Mouse (Mus musculus): Measurements from ENCODE around the gene Tmem242. TPM values are rescaled to one million over a fixed set of nuclear protein-coding genes. Genes with fewer than 3 reads are reported as not detected.

Tmem242 gene
- polyA plus RNA-seq, 1 experiment from 2014 or later = 114 TPM

DNA sequence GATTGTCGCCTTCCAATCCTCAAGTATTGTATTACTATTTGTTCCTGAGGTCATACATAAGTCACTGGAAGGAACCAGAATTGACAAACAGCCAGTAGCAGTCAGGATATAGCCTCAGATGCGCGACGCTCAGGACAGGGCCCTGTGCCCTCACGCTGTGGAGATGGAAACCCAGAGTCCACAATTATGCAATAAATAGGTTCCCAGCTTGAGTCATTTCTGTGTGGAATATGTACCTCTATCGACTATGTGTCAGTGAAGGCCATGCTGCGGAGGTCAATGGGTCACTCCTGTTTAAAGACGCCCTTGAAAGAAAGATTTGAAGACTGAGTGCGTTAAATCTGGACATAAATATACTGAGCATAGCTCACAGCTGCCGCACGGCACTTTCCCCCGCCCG is 26.7 kb downstream of the Tmem242 start:
- no peak overlapping the region for H3K9ac ChIP-seq
- ATAC-seq (ENCODE audit: low FRiP score) = no peak
- no peak overlapping the region for H3K27ac ChIP-seq
- no peaks in the 10 kb centered on the region for H3K4me1 ChIP-seq
- WGBS = 90% methylated on average over 13 of the region's 13 CpGs
- no peaks in the 10 kb centered on the region for H3K9me3 ChIP-seq
- no peak overlapping the region for H3K4me2 ChIP-seq
- peaks cover 17% of the 10 kb centered on the region for H3K36me3 ChIP-seq (replicated peaks)
- H3K27me3 ChIP-seq = no peaks in the 10 kb centered on the region
- H3K4me3 ChIP-seq (replicated peaks) = no peak overlapping the region

DNA sequence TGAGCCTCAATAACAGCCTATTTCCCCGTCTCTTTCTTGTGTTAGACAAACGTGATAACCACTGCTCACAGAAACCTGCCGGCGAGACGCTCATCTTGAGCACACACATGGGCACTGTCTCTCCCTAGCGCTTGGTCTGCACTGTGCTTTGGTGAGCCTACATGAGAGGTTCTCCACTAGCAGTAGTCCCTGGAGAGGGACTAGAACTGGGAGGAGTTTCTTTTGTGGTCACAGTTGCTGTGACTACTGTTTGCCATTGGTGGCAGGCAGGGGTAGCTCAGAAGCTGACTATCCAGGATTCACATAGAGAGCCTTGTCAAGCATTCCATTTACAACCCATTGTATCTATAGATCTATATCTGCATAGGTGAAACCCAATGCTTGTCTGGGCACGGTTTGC is 27.3 kb downstream of the Tmem242 start:
- ATAC-seq (ENCODE audit: low FRiP score) = no peak
- WGBS = 91% methylated on average over 7 of the region's 7 CpGs
- H3K36me3 ChIP-seq (replicated peaks) = peaks cover 11% of the 10 kb centered on the region

DNA sequence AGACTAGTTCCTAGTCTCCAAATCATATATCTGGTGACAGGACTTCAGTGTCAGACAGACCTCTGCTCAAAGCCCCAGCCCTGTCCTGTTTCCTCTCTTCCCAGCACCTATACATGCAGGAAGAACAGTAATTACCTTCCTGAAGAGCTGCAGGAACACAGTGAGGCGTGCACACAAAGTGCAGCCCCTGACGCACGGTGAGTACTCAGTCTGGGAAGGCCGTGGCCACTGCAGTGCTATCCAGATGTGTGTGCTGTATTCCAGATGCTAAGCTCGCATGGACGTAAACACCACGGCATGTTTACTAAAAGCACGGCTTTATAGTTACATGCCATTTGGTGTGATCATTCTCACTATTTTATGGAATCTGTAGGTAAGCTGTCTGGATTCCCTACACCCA is 27.8 kb downstream of the Tmem242 start:
- no peak overlapping the region for H3K27ac ChIP-seq
- H3K27me3 ChIP-seq = no peaks in the 10 kb centered on the region
- H3K9me3 ChIP-seq = no peaks in the 10 kb centered on the region
- no peak overlapping the region for H3K9ac ChIP-seq
- ATAC-seq (ENCODE audit: low FRiP score) = no peak
- 95% methylated on average over 8 of the region's 8 CpGs for WGBS
- peaks cover 10% of the 10 kb centered on the region for H3K36me3 ChIP-seq (replicated peaks)
- no peak overlapping the region for H3K4me2 ChIP-seq
- H3K4me3 ChIP-seq (replicated peaks) = no peak overlapping the region
- H3K4me1 ChIP-seq = no peaks in the 10 kb centered on the region

More for the DNA sequence above, 27.3 kb downstream of the Tmem242 start:
- H3K9me3 ChIP-seq = no peaks in the 10 kb centered on the region
- no peak overlapping the region for H3K27ac ChIP-seq
- no peak overlapping the region for H3K4me3 ChIP-seq (replicated peaks)
- no peak overlapping the region for H3K9ac ChIP-seq
- H3K4me1 ChIP-seq = no peaks in the 10 kb centered on the region
- H3K4me2 ChIP-seq = no peak overlapping the region
- H3K27me3 ChIP-seq = no peaks in the 10 kb centered on the region

DNA sequence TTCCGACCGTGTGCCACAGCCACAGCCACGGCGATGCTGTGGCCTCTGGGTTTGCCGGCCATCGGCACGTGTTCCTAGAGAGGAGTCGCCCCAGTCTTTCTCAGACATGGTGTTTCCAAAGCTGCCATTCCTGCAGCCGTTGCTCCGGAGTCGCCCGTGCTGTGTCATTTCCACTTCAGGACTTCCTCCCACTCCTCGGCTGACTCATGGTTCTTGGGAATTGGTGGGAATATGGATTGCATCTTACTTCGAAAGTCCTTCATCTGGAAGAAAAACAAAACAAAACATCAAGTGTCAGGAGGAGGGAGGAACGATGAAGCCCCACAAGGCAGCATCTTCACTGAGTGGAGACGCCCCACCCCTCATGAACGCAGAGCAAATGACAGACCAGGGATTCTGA is 28.9 kb downstream of the Tmem242 start:
- Histone ChIP-seq H3K4me1 (0 out of 2 replicates have a peak, but pooled peaks cover 4% of the 10 kb centered on the region), H3K4me3 (replicated peaks) (no peak overlapping the region), H3K9me3 (no peaks in the 10 kb centered on the region), H3K9ac (no peak overlapping the region), H3K27me3 (no peaks in the 10 kb centered on the region), H3K36me3 (replicated peaks) (peaks cover 10% of the 10 kb centered on the region), H3K27ac (no peak overlapping the region), H3K4me2 (no peak overlapping the region)
- no peak for ATAC-seq (ENCODE audit: low FRiP score)
- WGBS = 93% methylated on average over 17 of the region's 17 CpGs

DNA sequence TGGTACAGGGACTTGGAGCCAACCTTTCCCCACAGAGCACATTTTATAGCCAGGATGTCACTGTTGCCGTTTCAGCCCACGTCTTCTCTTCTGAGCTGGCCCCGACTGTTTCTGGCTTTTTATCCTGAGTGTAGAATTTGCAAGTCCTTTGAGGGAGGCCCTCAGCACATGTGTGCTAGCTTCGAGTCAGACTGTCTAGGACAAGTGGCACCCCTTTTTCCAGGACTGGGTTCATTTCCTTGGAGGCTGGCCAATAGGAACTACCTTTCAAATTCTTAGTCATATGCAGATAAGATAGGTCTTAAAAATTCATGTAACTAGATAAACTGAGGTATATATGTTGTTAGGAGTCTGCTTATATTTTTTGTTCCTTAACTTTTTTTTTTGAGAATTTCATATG is 29.7 kb downstream of the Tmem242 start:
- no peak overlapping the region for H3K4me3 ChIP-seq (replicated peaks)
- 0 out of 2 replicates have a peak, but pooled peaks cover 4% of the 10 kb centered on the region for H3K4me1 ChIP-seq
- peaks cover 5% of the 10 kb centered on the region for H3K27me3 ChIP-seq
- peaks cover 10% of the 10 kb centered on the region for H3K36me3 ChIP-seq (replicated peaks)
- H3K4me2 ChIP-seq = no peak overlapping the region
- H3K27ac ChIP-seq = no peak overlapping the region
- H3K9me3 ChIP-seq = no peaks in the 10 kb centered on the region
- 85% methylated on average over 4 of the region's 4 CpGs for WGBS
- H3K9ac ChIP-seq = no peak overlapping the region
- ATAC-seq (ENCODE audit: low FRiP score) = no peak

DNA sequence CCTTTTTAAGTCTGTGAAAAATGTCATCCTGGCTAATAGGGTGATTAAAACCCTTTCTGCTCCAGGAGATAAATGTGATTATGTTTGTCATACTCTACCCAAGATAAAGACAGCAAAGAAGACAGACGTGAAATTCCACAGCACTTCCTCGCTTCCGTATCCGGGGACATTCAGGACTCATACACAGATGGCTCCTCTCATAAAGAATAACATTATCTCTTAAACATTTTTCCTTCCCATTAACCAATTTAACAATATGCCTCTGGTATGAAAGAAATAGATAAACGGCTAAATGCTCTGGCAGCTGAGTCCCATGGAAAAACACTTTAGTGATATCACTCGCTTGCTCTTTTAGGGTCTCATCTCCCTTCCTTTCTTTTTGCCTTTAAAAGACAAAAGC is 33.0 kb downstream of the Tmem242 start:
- WGBS = 78% methylated on average over 6 of the region's 6 CpGs

DNA sequence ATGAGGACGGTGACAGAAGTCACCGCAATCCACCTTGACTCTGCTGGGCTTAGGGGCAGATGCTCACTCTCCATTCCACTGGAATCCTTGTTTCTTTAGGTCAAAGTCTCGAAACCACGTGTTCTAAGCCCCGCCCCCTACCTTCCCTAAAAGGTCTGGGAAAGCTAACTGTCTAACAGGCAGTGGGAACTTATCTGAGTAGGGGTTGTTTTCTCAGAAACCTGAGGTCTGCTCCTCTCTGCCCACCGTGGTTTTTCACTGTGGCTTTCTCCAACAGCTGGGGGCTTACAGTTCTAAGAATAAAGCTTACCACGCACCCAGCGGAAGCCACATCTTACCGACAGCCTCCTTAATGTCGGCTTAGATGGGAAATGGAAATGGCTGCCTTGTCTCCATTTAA is 33.5 kb downstream of the Tmem242 start:
- H3K27me3 ChIP-seq = peaks cover 33% of the 10 kb centered on the region
- no peak overlapping the region for H3K27ac ChIP-seq
- no peak overlapping the region for H3K9ac ChIP-seq
- 40% methylated on average over 10 of the region's 10 CpGs for WGBS
- peaks cover 10% of the 10 kb centered on the region for H3K36me3 ChIP-seq (replicated peaks)
- H3K9me3 ChIP-seq = no peaks in the 10 kb centered on the region
- H3K4me1 ChIP-seq = peaks cover 18% of the 10 kb centered on the region
- ATAC-seq (ENCODE audit: low FRiP score) = no peak
- no peak overlapping the region for H3K4me3 ChIP-seq (replicated peaks)
- no peak overlapping the region for H3K4me2 ChIP-seq

More for the DNA sequence above, 33.0 kb downstream of the Tmem242 start:
- Histone ChIP-seq H3K36me3 (replicated peaks) (peaks cover 10% of the 10 kb centered on the region), H3K9ac (no peak overlapping the region), H3K27ac (no peak overlapping the region), H3K4me3 (replicated peaks) (no peak overlapping the region), H3K9me3 (no peaks in the 10 kb centered on the region), H3K27me3 (peaks cover 33% of the 10 kb centered on the region), H3K4me2 (no peak overlapping the region), H3K4me1 (peaks cover 14% of the 10 kb centered on the region)
- ATAC-seq (ENCODE audit: low FRiP score) = no peak

DNA sequence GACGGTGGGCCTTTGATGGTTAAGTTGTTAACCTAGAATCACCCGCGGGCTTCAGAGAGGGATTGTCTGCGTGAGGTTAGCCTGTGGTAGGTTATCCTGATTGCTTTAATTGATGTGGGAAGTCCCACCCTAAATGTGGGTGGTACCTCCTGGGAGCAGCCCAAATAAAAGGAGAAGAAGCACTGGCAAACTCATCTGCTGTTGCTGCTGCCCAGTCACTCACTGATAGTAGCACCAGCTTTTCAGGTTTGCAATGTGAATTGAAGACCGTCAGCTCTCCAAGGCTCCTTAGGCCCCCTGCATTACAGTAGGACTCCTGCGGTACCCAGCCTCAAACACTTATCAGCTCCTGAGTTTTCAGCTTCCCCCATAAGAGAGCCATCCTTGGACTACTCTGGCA is 36.2 kb downstream of the Tmem242 start:
- Histone ChIP-seq H3K36me3 (replicated peaks) (no peaks in the 10 kb centered on the region), H3K27me3 (peaks cover 41% of the 10 kb centered on the region), H3K4me2 (no peak overlapping the region), H3K9me3 (no peaks in the 10 kb centered on the region), H3K4me3 (replicated peaks) (no peak overlapping the region), H3K9ac (no peak overlapping the region), H3K4me1 (peaks cover 18% of the 10 kb centered on the region), H3K27ac (no peak overlapping the region)
- WGBS = 76% methylated on average over 6 of the region's 6 CpGs
- ATAC-seq (ENCODE audit: low FRiP score) = no peak

DNA sequence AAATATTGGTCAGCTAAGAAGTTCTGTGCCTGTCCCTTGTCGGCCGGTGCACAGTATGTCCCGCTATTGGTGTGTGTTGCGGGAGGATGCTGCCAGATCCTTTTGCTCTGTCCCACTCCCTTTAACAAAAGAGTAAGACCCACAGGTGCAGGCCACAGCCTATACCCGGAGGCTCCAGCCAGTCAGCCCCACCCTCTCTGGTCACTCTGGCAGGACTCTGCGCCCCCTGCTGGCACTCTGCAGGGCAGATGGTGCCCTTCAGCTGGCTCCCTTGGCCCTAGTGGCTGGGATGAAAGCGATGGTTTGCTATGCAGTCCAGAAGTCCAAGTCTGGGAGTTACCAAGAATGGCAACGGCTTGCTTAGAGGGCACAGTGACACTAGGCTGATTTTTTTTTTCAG is 37.4 kb downstream of the Tmem242 start:
- peaks cover 18% of the 10 kb centered on the region for H3K4me1 ChIP-seq
- no peaks in the 10 kb centered on the region for H3K36me3 ChIP-seq (replicated peaks)
- peaks cover 45% of the 10 kb centered on the region for H3K27me3 ChIP-seq
- H3K4me3 ChIP-seq (replicated peaks) = no peak overlapping the region
- WGBS = 21% methylated on average over 8 of the region's 8 CpGs
- peak; percentile 77 for ATAC-seq (ENCODE audit: low FRiP score)
- H3K9ac ChIP-seq = no peak overlapping the region
- peak overlapping the region; percentile 21; the same call in 1 of the 2 replicates for H3K4me2 ChIP-seq
- no peaks in the 10 kb centered on the region for H3K9me3 ChIP-seq
- H3K27ac ChIP-seq = no peak overlapping the region

DNA sequence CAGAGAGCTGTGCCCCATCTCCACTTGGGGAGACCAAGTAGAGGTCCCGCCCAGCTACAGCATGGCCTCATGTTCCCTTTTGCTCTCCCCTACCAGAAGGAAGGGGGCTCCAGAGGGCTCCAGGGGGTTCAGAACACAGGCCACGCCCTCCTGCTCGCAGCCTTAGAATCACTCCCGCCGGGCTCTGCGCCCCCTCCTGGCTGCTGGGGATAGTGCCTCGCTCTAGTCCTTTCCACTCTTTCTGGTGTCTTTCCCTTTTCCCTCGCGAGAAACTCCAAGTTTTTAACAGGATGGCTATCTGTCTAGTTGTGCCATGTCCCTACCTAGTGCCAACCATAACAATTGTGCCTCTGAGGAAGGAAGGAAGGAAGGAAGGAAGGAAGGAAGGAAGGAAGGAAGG is 38.0 kb downstream of the Tmem242 start:
- no peak overlapping the region for H3K9ac ChIP-seq
- 8% methylated on average over 9 of the region's 9 CpGs for WGBS
- H3K27me3 ChIP-seq = peaks cover 46% of the 10 kb centered on the region
- H3K4me2 ChIP-seq = peak overlapping the region; percentile 22; the same call in 1 of the 2 replicates
- no peak overlapping the region for H3K4me3 ChIP-seq (replicated peaks)
- peak; percentile 63; the same call in 1 of the 2 replicates for ATAC-seq (ENCODE audit: low FRiP score)
- H3K9me3 ChIP-seq = no peaks in the 10 kb centered on the region
- peaks cover 18% of the 10 kb centered on the region for H3K4me1 ChIP-seq
- H3K36me3 ChIP-seq (replicated peaks) = no peaks in the 10 kb centered on the region
- no peak overlapping the region for H3K27ac ChIP-seq

DNA sequence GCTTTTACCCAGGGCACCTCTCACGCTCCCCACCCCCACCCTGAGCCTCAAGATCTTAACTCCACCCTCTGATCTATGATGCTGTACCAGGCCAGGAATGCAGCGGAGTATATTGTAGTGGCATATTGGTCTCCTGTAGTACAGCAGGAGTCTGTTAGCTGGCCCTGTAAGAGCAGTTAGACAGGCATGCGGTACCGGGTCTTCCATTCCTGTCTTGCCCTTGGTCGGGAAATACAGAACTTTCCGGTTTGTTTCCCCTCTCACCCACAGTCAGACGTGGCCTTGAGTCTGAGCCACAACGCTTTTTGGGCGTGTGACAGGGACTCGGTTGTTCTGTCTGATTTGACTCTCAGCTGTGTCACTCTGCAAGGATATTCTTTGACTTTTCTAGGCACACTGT is 38.8 kb downstream of the Tmem242 start:
- 91% methylated on average over 10 of the region's 10 CpGs for WGBS
- no peak for ATAC-seq (ENCODE audit: low FRiP score)
- no peaks in the 10 kb centered on the region for H3K9me3 ChIP-seq
- H3K4me2 ChIP-seq = no peak overlapping the region
- peaks cover 13% of the 10 kb centered on the region for H3K4me1 ChIP-seq
- no peak overlapping the region for H3K4me3 ChIP-seq (replicated peaks)
- H3K27ac ChIP-seq = no peak overlapping the region
- H3K27me3 ChIP-seq = peaks cover 51% of the 10 kb centered on the region
- H3K9ac ChIP-seq = no peak overlapping the region
- H3K36me3 ChIP-seq (replicated peaks) = no peaks in the 10 kb centered on the region

DNA sequence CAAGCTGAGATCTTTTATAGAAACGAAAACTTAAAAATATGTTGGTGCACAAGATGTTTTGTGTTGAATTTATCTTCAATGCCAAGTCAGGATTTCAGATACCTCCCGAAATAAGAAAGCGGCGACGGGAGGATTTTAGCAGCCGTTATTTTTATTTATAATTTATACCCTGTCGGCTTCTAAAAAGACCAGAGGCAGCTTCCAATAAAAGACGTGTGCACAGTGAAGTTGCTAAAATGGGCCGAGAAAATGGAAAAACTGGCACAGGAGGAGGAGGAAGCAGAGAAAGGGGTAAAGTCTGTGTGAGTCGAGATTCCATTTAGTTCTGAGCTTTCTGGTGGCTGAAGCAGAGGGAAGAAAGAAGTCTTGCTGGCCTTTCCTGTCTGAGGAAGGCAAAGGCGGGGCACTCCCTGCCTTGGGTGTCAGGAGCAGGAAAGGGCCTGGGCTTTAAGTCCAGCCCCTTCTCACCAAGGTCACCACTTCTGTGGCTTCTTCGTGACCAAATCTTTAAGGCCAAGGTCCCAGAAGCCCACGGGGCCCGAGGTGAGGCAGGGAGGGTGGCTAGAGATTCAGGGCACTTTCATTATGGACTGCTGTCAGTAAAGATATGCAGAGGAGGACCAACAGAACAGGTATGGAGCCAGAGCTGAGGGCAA is 39.5 kb downstream of the Tmem242 start:
- no peaks in the 10 kb centered on the region for H3K9me3 ChIP-seq
- H3K27ac ChIP-seq = no peak overlapping the region
- WGBS = 79% methylated on average over 14 of the region's 14 CpGs
- H3K4me3 ChIP-seq (replicated peaks) = no peak overlapping the region
- H3K36me3 ChIP-seq (replicated peaks) = no peaks in the 10 kb centered on the region
- peaks cover 52% of the 10 kb centered on the region for H3K27me3 ChIP-seq
- no peak overlapping the region for H3K4me2 ChIP-seq
- H3K4me1 ChIP-seq = peaks cover 13% of the 10 kb centered on the region
- no peak overlapping the region for H3K9ac ChIP-seq
- ATAC-seq (ENCODE audit: low FRiP score) = no peak
